Mouse (Mus musculus) heart, embryonic 10.5 days (tissue): ENCODE data around the gene Csgalnact2. TPM values are rescaled to one million over a fixed set of nuclear protein-coding genes. Genes with fewer than 3 reads are reported as not detected.

Experiments used
- DNase-seq: peaks from one replicate; pipeline ENCODE4 v3.0.0-alpha.2; 2017; ENCODE audit warnings: low spot score
- H3K27ac ChIP-seq: fragments of 300-500 bp; sonication (generic); 2 replicates; pipeline ENCODE4 v1.5.1; 2016; ENCODE audit warnings: mild to moderate bottlenecking
- H3K27me3 ChIP-seq: fragments of 300-500 bp; sonication (generic); 2 replicates; pipeline ENCODE4 v1.6.1; 2016; ENCODE audit warnings: mild to moderate bottlenecking; ENCODE audit not compliant: poor library complexity, insufficient read depth, severe bottlenecking
- H3K36me3 ChIP-seq: fragments of 300-500 bp; sonication (generic); 2 replicates; pipeline ENCODE4 v1.6.1; 2016; ENCODE audit warnings: mild to moderate bottlenecking, moderate library complexity
- H3K4me1 ChIP-seq: fragments of 300-500 bp; sonication (generic); 2 replicates; pipeline ENCODE4 v1.6.1; 2016; ENCODE audit warnings: mild to moderate bottlenecking
- H3K4me3 ChIP-seq: fragments of 300-500 bp; sonication (generic); 2 replicates; pipeline ENCODE4 v1.5.1; 2016; ENCODE audit warnings: mild to moderate bottlenecking, moderate library complexity
- H3K9me3 ChIP-seq: fragments of 300-500 bp; sonication (generic); 2 replicates; pipeline ENCODE4 v1.6.1; 2016; ENCODE audit warnings: mild to moderate bottlenecking, moderate library complexity
- WGBS: fragments of 180-500 bp; shearing (Covaris S2); methylation state at CpG from one replicate; pipeline ENCODE4 v1.1.7; 2016; 5-methylcytosine and 5-hydroxymethylcytosine counted together
- polyA plus RNA-seq: library from polyadenylated mRNA; unstranded; fragments of >200 nt; fragmentation: Nextera tagmentation; extraction: Ambion mirVana; gene quantifications from 2 replicates; pipeline ENCODE4 v1.2.1, GENCODE M21; 2016

Gene Csgalnact2
- 7.3 and 10.5 TPM in 2 replicates for polyA plus RNA-seq

- H3K36me3 ChIP-seq: no peaks in the 10 kb centered on the region
- H3K9me3 ChIP-seq: no peaks in the 10 kb centered on the region
- H3K4me1 ChIP-seq: 0 out of 2 replicates have a peak, but pooled peaks cover 2% of the 10 kb centered on the region
- WGBS: 7% methylated on average over 66 of the region's 66 CpGs
- H3K27me3 ChIP-seq: no peaks in the 10 kb centered on the region; the same call in 1 of the 2 replicates
- H3K27ac ChIP-seq: peak within 1 kb of the TSS; percentile 95
- peak; percentile 97 for DNase-seq
- peak within 1 kb of the TSS; percentile 84 for H3K4me3 ChIP-seq
Observed at GRCm38 (mm10) chr6:118138731-118139709, at the start of gene Csgalnact2. TSS of gene Csgalnact2 (minus strand) at chr6:118139140.

- no peaks in the 10 kb centered on the region for H3K9me3 ChIP-seq
- WGBS: 25% methylated on average over 9 of the region's 9 CpGs
- H3K36me3 ChIP-seq: no peaks in the 10 kb centered on the region
- peaks cover 19% of the 10 kb centered on the region for H3K27me3 ChIP-seq
- no peak for DNase-seq
- peaks cover 8% of the 10 kb centered on the region for H3K4me1 ChIP-seq
- H3K4me3 ChIP-seq: no peak overlapping the region
- H3K27ac ChIP-seq: no peak overlapping the region
Observed at GRCm38 (mm10) chr6:118188599-118188998, 49.7 kb upstream of the Csgalnact2 start.

GRCm38 (mm10) chr6:118187285-118187641 is 48.3 kb upstream of the Csgalnact2 start:
- Histone ChIP-seq H3K4me1 (peaks cover 8% of the 10 kb centered on the region), H3K27ac (no peak overlapping the region), H3K9me3 (no peaks in the 10 kb centered on the region), H3K36me3 (no peaks in the 10 kb centered on the region), H3K27me3 (peaks cover 6% of the 10 kb centered on the region), H3K4me3 (no peak overlapping the region)
- no peak for DNase-seq
- 86% methylated on average over 3 of the region's 3 CpGs for WGBS

- Histone ChIP-seq H3K4me3 (no peak overlapping the region), H3K27me3 (peaks cover under 1% of the 10 kb centered on the region), H3K27ac (no peak overlapping the region), H3K36me3 (no peaks in the 10 kb centered on the region), H3K9me3 (no peaks in the 10 kb centered on the region), H3K4me1 (peaks cover 8% of the 10 kb centered on the region)
- DNase-seq: no peak
- WGBS: 74% methylated on average over 17 of the region's 17 CpGs
Observed at GRCm38 (mm10) chr6:118186620-118187284, 47.8 kb upstream of the Csgalnact2 start.

- Histone ChIP-seq H3K4me3 (no peak overlapping the region), H3K9me3 (no peaks in the 10 kb centered on the region), H3K27ac (no peak overlapping the region), H3K27me3 (0 out of 2 replicates have a peak, but pooled peaks cover 3% of the 10 kb centered on the region), H3K36me3 (no peaks in the 10 kb centered on the region), H3K4me1 (peaks cover 15% of the 10 kb centered on the region)
- DNase-seq: no peak
- WGBS: 89% methylated on average over 10 of the region's 10 CpGs
Observed at GRCm38 (mm10) chr6:118184126-118184525, 45.2 kb upstream of the Csgalnact2 start.

- H3K4me3 ChIP-seq: no peak overlapping the region
- H3K4me1 ChIP-seq: peaks cover 6% of the 10 kb centered on the region; the same call in 1 of the 2 replicates
- H3K27ac ChIP-seq: no peak overlapping the region
- WGBS: 81% methylated on average over 12 of the region's 12 CpGs
- H3K9me3 ChIP-seq: no peaks in the 10 kb centered on the region
- no peak for DNase-seq
- H3K27me3 ChIP-seq: 0 out of 2 replicates have a peak, but pooled peaks cover 3% of the 10 kb centered on the region
- H3K36me3 ChIP-seq: no peaks in the 10 kb centered on the region
Observed at GRCm38 (mm10) chr6:118180085-118180423, 41.1 kb upstream of the Csgalnact2 start.

GRCm38 (mm10) chr6:118179316-118180084 is 40.6 kb upstream of the Csgalnact2 start:
- Histone ChIP-seq H3K4me3 (no peak overlapping the region), H3K9me3 (no peaks in the 10 kb centered on the region), H3K4me1 (peaks cover 6% of the 10 kb centered on the region; the same call in 1 of the 2 replicates), H3K36me3 (no peaks in the 10 kb centered on the region), H3K27me3 (0 out of 2 replicates have a peak, but pooled peaks cover 3% of the 10 kb centered on the region), H3K27ac (no peak overlapping the region)
- WGBS: 63% methylated on average over 13 of the region's 13 CpGs
- peak; percentile 82 for DNase-seq

GRCm38 (mm10) chr6:118173975-118174328 is 35.0 kb upstream of the Csgalnact2 start:
- DNase-seq: no peak
- WGBS: 82% methylated on average over 5 of the region's 5 CpGs

GRCm38 (mm10) chr6:118173251-118173974 is 34.5 kb upstream of the Csgalnact2 start:
- no peak overlapping the region for H3K4me3 ChIP-seq
- no peaks in the 10 kb centered on the region for H3K27me3 ChIP-seq
- 88% methylated on average over 18 of the region's 18 CpGs for WGBS
- no peak overlapping the region for H3K27ac ChIP-seq
- no peaks in the 10 kb centered on the region for H3K36me3 ChIP-seq
- DNase-seq: peak; percentile 70
- no peaks in the 10 kb centered on the region for H3K9me3 ChIP-seq
- no peaks in the 10 kb centered on the region; the same call in 1 of the 2 replicates for H3K4me1 ChIP-seq

More at GRCm38 (mm10) chr6:118173975-118174328, 35.0 kb upstream of the Csgalnact2 start:
- Histone ChIP-seq H3K9me3 (no peaks in the 10 kb centered on the region), H3K27me3 (no peaks in the 10 kb centered on the region), H3K36me3 (no peaks in the 10 kb centered on the region), H3K4me1 (no peaks in the 10 kb centered on the region; the same call in 1 of the 2 replicates), H3K4me3 (no peak overlapping the region), H3K27ac (no peak overlapping the region)

GRCm38 (mm10) chr6:118171386-118171785 is 32.4 kb upstream of the Csgalnact2 start:
- H3K4me3 ChIP-seq: no peak overlapping the region
- no peaks in the 10 kb centered on the region for H3K27me3 ChIP-seq
- DNase-seq: peak; percentile 66
- H3K4me1 ChIP-seq: no peaks in the 10 kb centered on the region
- H3K27ac ChIP-seq: no peak overlapping the region
- no peaks in the 10 kb centered on the region for H3K9me3 ChIP-seq
- H3K36me3 ChIP-seq: no peaks in the 10 kb centered on the region
- WGBS: 91% methylated on average over 7 of the region's 7 CpGs

GRCm38 (mm10) chr6:118168106-118168505 is 29.2 kb upstream of the Csgalnact2 start:
- no peak overlapping the region for H3K4me3 ChIP-seq
- no peaks in the 10 kb centered on the region for H3K36me3 ChIP-seq
- peak; percentile 56 for DNase-seq
- H3K9me3 ChIP-seq: no peaks in the 10 kb centered on the region
- H3K4me1 ChIP-seq: peaks cover 7% of the 10 kb centered on the region; the same call in 1 of the 2 replicates
- no peaks in the 10 kb centered on the region for H3K27me3 ChIP-seq
- no peak overlapping the region for H3K27ac ChIP-seq
- WGBS: 83% methylated on average over 14 of the region's 14 CpGs

- H3K4me3 ChIP-seq: no peak overlapping the region
- no peaks in the 10 kb centered on the region for H3K27me3 ChIP-seq
- peak; percentile 42 for DNase-seq
- no peak overlapping the region for H3K27ac ChIP-seq
- peaks cover 7% of the 10 kb centered on the region; the same call in 1 of the 2 replicates for H3K4me1 ChIP-seq
- WGBS: 79% methylated on average over 9 of the region's 9 CpGs
- H3K36me3 ChIP-seq: no peaks in the 10 kb centered on the region
- no peaks in the 10 kb centered on the region for H3K9me3 ChIP-seq
Observed at GRCm38 (mm10) chr6:118167013-118167412, 28.1 kb upstream of the Csgalnact2 start.
